Mouse (Mus musculus) E14TG2a.4 (cell line): ENCODE data around the gene Samd14.
A peak's percentile ranks its signal among the peaks of the same experiment; 100 is the strongest.

ENCODE experiments used
- H3K27me3 ChIP-seq: 2 replicates; pipeline ENCODE4 v1.6.1; 2014; ENCODE audit warnings: low read length, control low read depth; ENCODE audit not compliant: insufficient read depth
- H3K36me3 ChIP-seq: 2 replicates; pipeline ENCODE4 v1.6.1; 2014; ENCODE audit warnings: low read length, control low read depth; ENCODE audit not compliant: insufficient read depth
- H3K4me1 ChIP-seq: replicated peaks from 2 replicates; pipeline ENCODE4 v1.6.1; 2014; ENCODE audit warnings: low read depth, low read length, control low read depth
- H3K4me3 ChIP-seq: replicated peaks from 2 replicates; pipeline ENCODE4 v1.5.1; 2014; ENCODE audit warnings: mild to moderate bottlenecking, low read length
- H3K9me3 ChIP-seq: 2 replicates; pipeline ENCODE4 v1.6.1; 2014; ENCODE audit warnings: low read length, control low read depth
- CTCF ChIP-seq: conservative IDR thresholded peaks from 2 replicates; pipeline ENCODE4 v1.5.1; 2014; ENCODE audit warnings: low read length
- NANOG ChIP-seq: IDR thresholded peaks from 2 replicates; pipeline ENCODE4 v1.6.1; 2014; ENCODE audit warnings: borderline replicate concordance, low read length, mixed read lengths
- POU5F1 ChIP-seq: IDR thresholded peaks from 2 replicates; pipeline ENCODE4 v1.6.1; 2014; ENCODE audit warnings: low read length, borderline replicate concordance

Samd14 gene

GRCm38 (mm10) chr11:95000128-95000527, 9.6 kb upstream of the Samd14 start:
- no peak for TF ChIP-seq POU5F1
- TF ChIP-seq CTCF = no peak
- TF ChIP-seq NANOG = no peak
- H3K36me3 ChIP-seq = peaks cover 95% of the 10 kb centered on the region
- no peak overlapping the region for H3K4me3 ChIP-seq
- peaks cover 52% of the 10 kb centered on the region for H3K4me1 ChIP-seq
- no peaks in the 10 kb centered on the region for H3K9me3 ChIP-seq
- H3K27me3 ChIP-seq = peaks cover 3% of the 10 kb centered on the region

GRCm38 (mm10) chr11:95000548-95000947, 9.1 kb upstream of the Samd14 start:
- Histone ChIP-seq H3K9me3 (0 out of 2 replicates have a peak, but pooled peaks cover 2% of the 10 kb centered on the region), H3K27me3 (peaks cover 3% of the 10 kb centered on the region), H3K36me3 (peaks cover 95% of the 10 kb centered on the region), H3K4me3 (no peak overlapping the region), H3K4me1 (peaks cover 48% of the 10 kb centered on the region)
- TF ChIP-seq POU5F1 (no peak), CTCF (no peak), NANOG (no peak)

GRCm38 (mm10) chr11:95001058-95001457, 8.6 kb upstream of the Samd14 start:
- Histone ChIP-seq H3K4me1 (peaks cover 49% of the 10 kb centered on the region), H3K27me3 (no peaks in the 10 kb centered on the region; the same call in 1 of the 2 replicates), H3K9me3 (0 out of 2 replicates have a peak, but pooled peaks cover 5% of the 10 kb centered on the region), H3K36me3 (peaks cover 95% of the 10 kb centered on the region), H3K4me3 (no peak overlapping the region)
- TF ChIP-seq CTCF = peak; percentile 96
- TF ChIP-seq POU5F1 = no peak

GRCm38 (mm10) chr11:95001584-95002347, 7.9 kb upstream of the Samd14 start:
- Histone ChIP-seq H3K36me3 (peaks cover 89% of the 10 kb centered on the region), H3K9me3 (0 out of 2 replicates have a peak, but pooled peaks cover 5% of the 10 kb centered on the region), H3K27me3 (no peaks in the 10 kb centered on the region; the same call in 1 of the 2 replicates), H3K4me1 (peaks cover 52% of the 10 kb centered on the region), H3K4me3 (no peak overlapping the region)
- TF ChIP-seq CTCF (no peak), NANOG (no peak), POU5F1 (no peak)

- H3K4me3 ChIP-seq = no peak overlapping the region
- H3K9me3 ChIP-seq = 0 out of 2 replicates have a peak, but pooled peaks cover 5% of the 10 kb centered on the region
- peaks cover 8% of the 10 kb centered on the region for H3K27me3 ChIP-seq
- H3K4me1 ChIP-seq = peaks cover 51% of the 10 kb centered on the region
- peaks cover 80% of the 10 kb centered on the region for H3K36me3 ChIP-seq
- TF ChIP-seq NANOG (no peak), CTCF (no peak), POU5F1 (no peak)
Observed at GRCm38 (mm10) chr11:95002705-95003104, 7.0 kb upstream of the Samd14 start.

DNA sequence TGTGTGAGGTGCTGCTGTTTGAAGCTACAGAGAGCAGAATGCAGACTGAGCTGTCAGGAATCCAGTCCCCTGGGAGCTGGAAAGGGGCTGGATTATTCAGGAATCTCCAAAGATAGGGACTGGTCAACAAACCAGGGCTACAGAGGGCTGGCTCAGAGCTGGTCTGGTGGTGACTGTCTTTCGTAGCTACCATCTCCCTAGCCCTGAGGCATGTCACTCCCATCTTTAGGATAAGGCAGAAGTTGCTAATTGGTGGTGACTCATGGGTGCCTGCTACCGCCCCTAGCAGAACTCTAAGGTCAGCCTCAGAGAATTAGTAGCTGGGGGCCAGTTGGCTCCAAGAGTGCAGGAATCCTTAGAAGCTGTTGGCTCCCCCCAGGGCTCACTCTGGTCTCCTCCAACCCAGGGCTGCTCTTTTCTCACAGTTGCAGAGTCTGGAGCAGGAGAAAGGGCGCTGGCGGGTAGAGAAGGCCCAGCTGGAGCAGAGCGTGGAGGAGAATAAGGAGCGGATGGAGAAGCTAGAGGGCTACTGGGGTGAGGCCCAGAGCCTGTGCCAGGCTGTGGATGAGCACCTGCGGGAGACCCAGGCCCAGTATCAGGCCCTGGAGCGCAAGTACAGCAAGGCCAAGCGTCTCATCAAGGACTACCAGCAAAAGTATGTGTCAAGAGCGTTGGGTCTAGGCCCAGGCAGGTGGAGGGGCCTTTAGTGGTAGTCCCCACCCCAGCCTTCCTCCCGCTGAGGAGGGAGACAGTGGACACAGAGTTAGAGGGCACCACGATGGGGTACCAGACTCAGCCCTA, 5.3 kb upstream of the Samd14 start:
- Histone ChIP-seq H3K4me1 (peaks cover 50% of the 10 kb centered on the region), H3K9me3 (0 out of 2 replicates have a peak, but pooled peaks cover 5% of the 10 kb centered on the region), H3K36me3 (peaks cover 64% of the 10 kb centered on the region), H3K4me3 (no peak overlapping the region), H3K27me3 (peaks cover 25% of the 10 kb centered on the region)
- TF ChIP-seq POU5F1 (no peak), NANOG (no peak), CTCF (no peak)

- H3K4me1 ChIP-seq = peaks cover 51% of the 10 kb centered on the region
- TF ChIP-seq NANOG = no peak
- no peak for TF ChIP-seq POU5F1
- TF ChIP-seq CTCF = no peak
Observed at GRCm38 (mm10) chr11:95004937-95005198, 4.8 kb upstream of the Samd14 start.

DNA sequence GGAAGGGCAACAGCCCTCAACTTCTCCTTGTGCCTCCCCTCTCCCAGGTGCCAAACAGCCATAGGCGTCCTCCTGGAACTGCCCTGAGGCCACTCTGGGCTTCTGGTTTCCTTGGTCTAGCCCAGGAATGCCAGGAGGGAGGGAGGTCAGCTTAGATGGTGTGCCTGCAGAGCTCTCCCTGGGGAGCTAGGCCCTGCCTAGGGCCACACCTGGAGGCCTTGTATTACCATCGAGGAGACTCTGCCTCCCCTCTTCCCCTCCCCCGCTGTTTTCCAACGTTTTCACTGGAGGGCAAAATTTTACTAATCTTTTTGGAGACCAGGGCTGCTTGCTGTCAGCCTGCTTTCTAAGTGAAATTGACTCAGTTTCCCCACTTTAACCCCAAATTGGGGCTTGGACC, 3.6 kb upstream of the Samd14 start:
- Histone ChIP-seq H3K36me3 (peaks cover 47% of the 10 kb centered on the region), H3K9me3 (0 out of 2 replicates have a peak, but pooled peaks cover 5% of the 10 kb centered on the region), H3K4me1 (peaks cover 44% of the 10 kb centered on the region), H3K4me3 (no peak overlapping the region), H3K27me3 (peaks cover 37% of the 10 kb centered on the region)
- TF ChIP-seq NANOG (no peak), POU5F1 (no peak), CTCF (no peak)

More at GRCm38 (mm10) chr11:95004937-95005198, 4.8 kb upstream of the Samd14 start:
- peaks cover 58% of the 10 kb centered on the region for H3K36me3 ChIP-seq
- peaks cover 29% of the 10 kb centered on the region for H3K27me3 ChIP-seq
- H3K9me3 ChIP-seq = 0 out of 2 replicates have a peak, but pooled peaks cover 5% of the 10 kb centered on the region
- H3K4me3 ChIP-seq = no peak overlapping the region
